Mouse (Mus musculus) neural tube, embryonic 14.5 days (tissue): ENCODE data around the gene Pts. TPM values are rescaled to one million over a fixed set of nuclear protein-coding genes. Genes with fewer than 3 reads are reported as not detected.

Experiments used
- ATAC-seq: fragments of 200-750 bp; cut with Nextera tagmentation; 2 replicates; pipeline ENCODE4 v1.8.0; 2017; ENCODE audit warnings: low read depth, mild to moderate bottlenecking, moderate TSS enrichment, moderate library complexity
- H3K27ac ChIP-seq: fragments of 300-500 bp; sonication (generic); 2 replicates; pipeline ENCODE4 v1.5.1; 2014; ENCODE audit warnings: low read depth, mild to moderate bottlenecking, control low read depth, low read length, moderate library complexity, mixed read lengths
- H3K27me3 ChIP-seq: fragments of 300-500 bp; sonication (generic); 2 replicates; pipeline ENCODE4 v1.6.1; 2014; ENCODE audit warnings: low read length; ENCODE audit not compliant: control insufficient read depth, insufficient read depth
- H3K36me3 ChIP-seq: fragments of 300-500 bp; sonication (generic); 2 replicates; pipeline ENCODE4 v1.6.1; 2014; ENCODE audit warnings: low read length, mixed read lengths; ENCODE audit not compliant: control insufficient read depth, insufficient read depth
- H3K4me1 ChIP-seq: fragments of 300-500 bp; sonication (generic); 2 replicates; pipeline ENCODE4 v1.6.1; 2014; ENCODE audit warnings: low read length; ENCODE audit not compliant: control insufficient read depth, insufficient read depth
- H3K4me2 ChIP-seq: fragments of 300-500 bp; sonication (generic); 2 replicates; pipeline ENCODE4 v1.6.1; 2014; ENCODE audit warnings: mild to moderate bottlenecking, low read depth, low read length, control low read depth
- H3K4me3 ChIP-seq: fragments of 300-500 bp; sonication (generic); 2 replicates; pipeline ENCODE4 v1.5.1; 2014; ENCODE audit warnings: low read depth, low read length, control low read depth, mixed read lengths
- H3K9ac ChIP-seq: fragments of 300-500 bp; sonication (generic); replicated peaks from 2 replicates; pipeline ENCODE4 v1.6.1; 2014; ENCODE audit warnings: low read depth, mild to moderate bottlenecking, control low read depth, low read length, mixed read lengths
- H3K9me3 ChIP-seq: fragments of 300-500 bp; sonication (generic); 2 replicates; pipeline ENCODE4 v1.6.1; 2016; ENCODE audit warnings: low read length; ENCODE audit not compliant: control insufficient read depth
- WGBS: fragments of 180-500 bp; shearing (Covaris S2); extraction: QIAGEN DNeasy Blood & Tissue Kit; methylation state at CpG from one replicate; pipeline ENCODE4 v1.1.7; 2014; 5-methylcytosine and 5-hydroxymethylcytosine counted together
- polyA plus RNA-seq: library from polyadenylated mRNA; unstranded; fragments of >200 nt; fragmentation: Nextera tagmentation; extraction: Ambion mirVana; gene quantifications from 2 replicates; pipeline ENCODE4 v1.2.1, GENCODE M21; 2014

The Pts gene
- polyA plus RNA-seq, 1 experiment from 2014 or later = 126 TPM

- Histone ChIP-seq H3K36me3 (no peaks in the 10 kb centered on the region), H3K27me3 (no peaks in the 10 kb centered on the region), H3K4me3 (no peak overlapping the region), H3K9me3 (no peaks in the 10 kb centered on the region), H3K4me2 (no peak overlapping the region), H3K9ac (no peak overlapping the region), H3K27ac (no peak overlapping the region), H3K4me1 (0 out of 2 replicates have a peak, but pooled peaks cover 5% of the 10 kb centered on the region)
- 82% methylated on average over 3 of the region's 3 CpGs for WGBS
- ATAC-seq = no peak
Observed at GRCm38 (mm10) chr9:50499781-50500180, 28.7 kb downstream of the Pts start.

GRCm38 (mm10) chr9:50498815-50499214, 29.7 kb downstream of the Pts start:
- no peak overlapping the region for H3K4me3 ChIP-seq
- 87% methylated on average over 16 of the region's 16 CpGs for WGBS

GRCm38 (mm10) chr9:50497536-50497935, 31.0 kb downstream of the Pts start:
- Histone ChIP-seq H3K9ac (no peak overlapping the region), H3K27ac (no peak overlapping the region), H3K36me3 (no peaks in the 10 kb centered on the region), H3K4me3 (no peak overlapping the region), H3K4me1 (0 out of 2 replicates have a peak, but pooled peaks cover 5% of the 10 kb centered on the region), H3K9me3 (no peaks in the 10 kb centered on the region), H3K4me2 (no peak overlapping the region), H3K27me3 (no peaks in the 10 kb centered on the region)
- no peak for ATAC-seq
- 93% methylated on average over 2 of the region's 2 CpGs for WGBS

More at GRCm38 (mm10) chr9:50498815-50499214, 29.7 kb downstream of the Pts start:
- 0 out of 2 replicates have a peak, but pooled peaks cover 5% of the 10 kb centered on the region for H3K4me1 ChIP-seq
- H3K27ac ChIP-seq = no peak overlapping the region
- no peaks in the 10 kb centered on the region for H3K27me3 ChIP-seq
- no peaks in the 10 kb centered on the region for H3K9me3 ChIP-seq
- no peak for ATAC-seq
- no peaks in the 10 kb centered on the region for H3K36me3 ChIP-seq
- no peak overlapping the region for H3K9ac ChIP-seq
- no peak overlapping the region for H3K4me2 ChIP-seq

GRCm38 (mm10) chr9:50497076-50497475, 31.4 kb downstream of the Pts start:
- no peak overlapping the region for H3K4me3 ChIP-seq
- no peak for ATAC-seq
- no peaks in the 10 kb centered on the region for H3K36me3 ChIP-seq
- H3K27me3 ChIP-seq = no peaks in the 10 kb centered on the region
- 84% methylated on average over 6 of the region's 6 CpGs for WGBS
- no peaks in the 10 kb centered on the region for H3K9me3 ChIP-seq
- no peak overlapping the region for H3K4me2 ChIP-seq
- H3K9ac ChIP-seq = no peak overlapping the region
- 0 out of 2 replicates have a peak, but pooled peaks cover 5% of the 10 kb centered on the region for H3K4me1 ChIP-seq
- no peak overlapping the region for H3K27ac ChIP-seq

- no peak for ATAC-seq
- 0 out of 2 replicates have a peak, but pooled peaks cover 5% of the 10 kb centered on the region for H3K4me1 ChIP-seq
- WGBS = 27% methylated on average over 6 of the region's 6 CpGs
- no peaks in the 10 kb centered on the region for H3K27me3 ChIP-seq
- no peaks in the 10 kb centered on the region for H3K9me3 ChIP-seq
- no peak overlapping the region for H3K27ac ChIP-seq
- H3K4me3 ChIP-seq = no peak overlapping the region
- no peak overlapping the region for H3K4me2 ChIP-seq
- H3K9ac ChIP-seq = no peak overlapping the region
- no peaks in the 10 kb centered on the region for H3K36me3 ChIP-seq
Observed at GRCm38 (mm10) chr9:50496546-50496945, 32.0 kb downstream of the Pts start.

GRCm38 (mm10) chr9:50496151-50496505, 32.4 kb downstream of the Pts start:
- no peaks in the 10 kb centered on the region for H3K36me3 ChIP-seq
- no peak for ATAC-seq
- no peak overlapping the region for H3K27ac ChIP-seq
- H3K4me3 ChIP-seq = no peak overlapping the region
- H3K9me3 ChIP-seq = no peaks in the 10 kb centered on the region
- 39% methylated on average over 6 of the region's 6 CpGs for WGBS
- 0 out of 2 replicates have a peak, but pooled peaks cover 5% of the 10 kb centered on the region for H3K4me1 ChIP-seq
- no peak overlapping the region for H3K4me2 ChIP-seq
- no peaks in the 10 kb centered on the region for H3K27me3 ChIP-seq
- H3K9ac ChIP-seq = no peak overlapping the region

GRCm38 (mm10) chr9:50495405-50496150, 32.9 kb downstream of the Pts start:
- no peak overlapping the region for H3K9ac ChIP-seq
- WGBS = 83% methylated on average over 10 of the region's 10 CpGs
- H3K4me1 ChIP-seq = 0 out of 2 replicates have a peak, but pooled peaks cover 5% of the 10 kb centered on the region
- H3K27ac ChIP-seq = no peak overlapping the region
- no peak for ATAC-seq
- H3K4me2 ChIP-seq = no peak overlapping the region
- H3K9me3 ChIP-seq = no peaks in the 10 kb centered on the region
- H3K4me3 ChIP-seq = no peak overlapping the region
- no peaks in the 10 kb centered on the region for H3K27me3 ChIP-seq
- H3K36me3 ChIP-seq = no peaks in the 10 kb centered on the region

GRCm38 (mm10) chr9:50494311-50494710, 34.2 kb downstream of the Pts start, which contains the start of gene Plet1:
Gene Plet1 (plus strand): TSS chr9:50494525.
- no peak for ATAC-seq
- no peak within 1 kb of the TSS for H3K9ac ChIP-seq
- 0 out of 2 replicates have a peak, but pooled peaks cover 5% of the 10 kb centered on the region for H3K4me1 ChIP-seq
- no peak within 1 kb of the TSS for H3K4me3 ChIP-seq
- no peaks in the 10 kb centered on the region for H3K27me3 ChIP-seq
- WGBS = 84% methylated on average over 6 of the region's 6 CpGs
- no peak within 1 kb of the TSS for H3K27ac ChIP-seq
- H3K9me3 ChIP-seq = no peaks in the 10 kb centered on the region
- no peak within 1 kb of the TSS for H3K4me2 ChIP-seq
- no peaks in the 10 kb centered on the region for H3K36me3 ChIP-seq

GRCm38 (mm10) chr9:50493777-50494176, 34.7 kb downstream of the Pts start:
- Histone ChIP-seq H3K9ac (no peak overlapping the region), H3K36me3 (no peaks in the 10 kb centered on the region), H3K4me3 (no peak overlapping the region), H3K4me1 (0 out of 2 replicates have a peak, but pooled peaks cover 5% of the 10 kb centered on the region), H3K27me3 (no peaks in the 10 kb centered on the region), H3K27ac (no peak overlapping the region), H3K4me2 (no peak overlapping the region), H3K9me3 (no peaks in the 10 kb centered on the region)
- WGBS = 82% methylated on average over 2 of the region's 2 CpGs
- ATAC-seq = no peak
